Mouse (Mus musculus) left cerebral cortex, postnatal 36 days (tissue): ENCODE measurements at regions not wholly inside any gene's neighbourhood (a gene's known extent, or its start where the extent isn't known, plus 50 kb on each side); places are given as distances from the start of the nearest gene placed in this dataset.
"Not testable (repeated sequence)": the region's sequence is repeated elsewhere in the genome, so short reads cannot be mapped to it uniquely, and the experiment has no call there.

Experiments used
- DNase-seq, 2 experiments: peaks; one replicate each; pipeline ENCODE4 v3.0.0; 2021 to 2022; ENCODE audit warnings: low spot score in 2 of 2, mixed read lengths in 1 of 2
- intact Hi-C: fragments of 180-260 bp; cut with DNase I; formaldehyde crosslinking; loops from one replicate; pipeline ENCODE4 v1.15.1; 2025

DNA sequence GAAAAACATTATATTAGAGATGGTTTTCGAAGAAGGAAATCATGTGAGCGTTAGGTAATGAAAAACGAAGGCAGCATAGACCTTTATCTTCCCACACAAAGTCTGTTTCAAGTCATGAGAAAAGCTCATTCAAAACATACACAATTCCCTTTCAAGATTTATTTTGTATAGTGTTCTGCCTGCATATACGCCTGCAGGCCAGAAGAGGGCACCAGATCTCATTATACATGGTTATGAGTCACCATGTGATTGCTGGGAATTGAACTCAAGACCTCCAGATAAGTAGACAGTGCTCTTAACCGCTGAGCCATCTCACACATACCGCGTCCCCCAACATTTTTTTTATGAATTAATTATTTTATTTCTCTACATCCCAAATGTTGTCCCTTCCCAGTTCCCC lies 578.3 kb upstream of the Ccdc54 start:
- intact Hi-C loops, result no loop called here
- DNase-seq, result no peak

- DNase-seq, result no peak
- intact Hi-C loops, result no loop called here
Measured at GRCm38 (mm10) chr16:51160768-51161167, 569.8 kb upstream of the Ccdc54 start.

DNA sequence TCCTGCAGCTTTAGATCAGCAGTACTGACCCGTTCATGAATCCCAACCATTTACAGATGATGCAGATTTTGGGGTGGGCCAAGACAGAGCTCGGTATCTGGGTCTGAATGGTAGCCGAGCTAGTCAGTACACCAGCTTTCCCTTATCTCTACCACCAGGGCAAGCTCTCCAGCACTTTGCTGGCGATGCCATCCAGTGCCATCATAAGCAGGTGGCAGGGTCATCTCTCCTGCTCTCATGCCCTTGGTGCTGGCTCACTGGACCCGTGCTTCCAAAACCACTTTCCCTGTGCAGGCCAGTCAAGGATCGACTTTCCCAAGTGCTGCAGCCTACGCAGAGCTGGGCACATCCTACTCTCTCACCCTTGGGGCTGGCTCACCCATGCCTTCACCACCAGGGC lies 547.6 kb upstream of the Ccdc54 start:
- DNase-seq, result no peak
- intact Hi-C loops, result no loop called here

DNA sequence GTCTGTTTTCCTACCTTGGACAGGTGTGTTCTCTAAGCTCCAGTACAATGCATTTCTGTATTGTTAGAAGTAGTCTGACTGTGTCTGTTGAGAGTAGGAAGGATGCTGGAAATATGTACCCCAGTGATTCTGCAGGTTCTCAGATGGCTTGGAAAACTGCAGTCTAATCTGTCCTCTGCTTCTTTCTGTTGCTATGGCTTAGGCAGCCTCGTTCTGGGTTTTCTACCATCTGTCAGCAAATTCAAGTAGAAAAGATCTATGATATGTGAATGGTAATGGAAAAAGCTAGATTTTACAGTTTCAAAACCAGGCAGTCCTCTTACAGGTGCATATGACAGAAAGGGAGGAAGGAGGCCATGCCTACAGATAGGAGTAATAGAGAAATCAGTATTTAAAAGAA lies 528.9 kb upstream of the Ccdc54 start:
- peak in 1 of 2 experiments; percentile 17 for DNase-seq
- intact Hi-C loops, result no loop called here

DNA sequence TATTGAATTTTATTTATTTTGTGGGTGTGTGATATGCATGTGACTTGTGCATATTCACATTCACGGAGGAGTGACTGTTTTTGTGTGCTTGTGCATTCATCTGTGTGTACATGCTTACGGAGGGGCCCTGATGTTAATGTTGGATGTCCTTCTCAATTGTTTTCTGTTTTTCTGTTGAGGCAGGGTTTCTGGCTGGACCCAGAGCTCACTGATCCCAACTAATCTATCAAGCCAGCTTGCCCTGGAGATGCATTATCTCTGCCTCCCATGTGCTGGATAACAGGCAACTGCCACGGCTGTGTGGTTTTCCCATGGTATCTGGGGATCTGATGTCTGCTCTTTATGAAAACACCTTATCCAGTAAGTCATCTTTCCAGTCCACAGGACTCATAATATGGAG lies 527.4 kb upstream of the Ccdc54 start:
- intact Hi-C loops, result no loop called here
- no peak for DNase-seq

GRCm38 (mm10) chr16:51117836-51118235 lies 526.9 kb upstream of the Ccdc54 start:
- intact Hi-C loops, result no loop called here
- no peak for DNase-seq

- DNase-seq, result no peak
- intact Hi-C loops, result no loop called here
Measured at GRCm38 (mm10) chr16:51109864-51110263, 518.9 kb upstream of the Ccdc54 start.

DNA sequence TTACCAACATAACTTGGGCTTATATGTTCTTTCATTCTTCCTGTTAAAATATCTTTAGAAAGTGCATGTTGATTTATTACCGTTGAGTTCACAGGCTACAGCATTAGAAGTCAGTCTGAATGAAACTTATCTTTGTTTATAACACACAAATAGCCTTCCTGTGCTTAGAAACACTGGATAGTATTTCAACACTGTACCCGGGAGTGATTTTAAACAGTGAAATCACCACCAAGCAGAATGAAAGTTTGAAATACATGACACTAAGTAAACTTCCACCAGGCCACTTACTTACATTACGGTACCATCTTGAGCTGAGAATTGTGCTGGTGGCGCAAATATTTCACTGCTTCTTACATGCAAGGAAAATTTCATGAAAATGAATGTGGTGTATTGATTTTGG lies 516.5 kb upstream of the Ccdc54 start:
- intact Hi-C loops, result no loop called here

DNA sequence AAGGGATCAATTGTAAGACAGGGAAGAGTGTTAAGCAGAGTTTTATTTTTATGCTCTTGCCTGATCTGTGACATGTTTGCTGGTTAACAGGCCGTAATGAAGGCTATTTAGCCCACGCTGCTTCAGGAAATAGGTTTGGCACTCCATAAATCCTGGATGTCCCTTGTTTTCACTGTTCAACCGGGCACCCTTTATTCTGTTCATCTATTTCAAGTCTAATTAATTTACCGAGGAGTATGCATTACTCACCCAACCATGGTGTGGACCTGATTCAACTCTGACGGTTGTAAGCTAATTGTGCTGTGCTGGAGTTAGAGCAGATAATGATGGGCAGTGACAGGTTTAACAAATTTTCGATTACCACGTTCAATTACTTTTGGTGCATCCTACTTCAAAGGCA lies 495.6 kb upstream of the Ccdc54 start:
- intact Hi-C loops, result no loop called here
- no peak for DNase-seq

More for the DNA sequence above, 516.5 kb upstream of the Ccdc54 start:
- DNase-seq, result no peak

GRCm38 (mm10) chr16:51080146-51080545 lies 489.2 kb upstream of the Ccdc54 start:
- no peak for DNase-seq
- intact Hi-C loops, result no loop called here

DNA sequence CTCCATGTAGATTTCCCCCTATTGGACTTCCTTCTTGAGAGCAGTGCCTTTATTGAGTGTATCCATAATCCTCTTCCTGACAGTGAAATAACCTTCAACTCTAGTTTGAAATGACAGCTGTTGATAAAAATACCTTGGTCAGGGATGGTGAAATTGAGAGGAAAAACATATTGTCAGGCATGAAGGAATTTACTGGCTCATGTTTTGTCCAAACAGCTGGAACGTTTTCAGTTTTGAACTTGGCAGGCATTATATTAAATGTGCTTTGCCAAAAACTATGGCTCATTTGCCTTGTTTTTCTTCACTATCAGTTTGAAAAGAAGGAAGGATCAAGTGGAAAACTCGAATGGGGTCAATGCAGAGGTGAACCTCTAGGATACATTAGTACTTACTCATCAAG lies 457.7 kb upstream of the Ccdc54 start:
- no peak for DNase-seq
- intact Hi-C loops, result no loop called here

DNA sequence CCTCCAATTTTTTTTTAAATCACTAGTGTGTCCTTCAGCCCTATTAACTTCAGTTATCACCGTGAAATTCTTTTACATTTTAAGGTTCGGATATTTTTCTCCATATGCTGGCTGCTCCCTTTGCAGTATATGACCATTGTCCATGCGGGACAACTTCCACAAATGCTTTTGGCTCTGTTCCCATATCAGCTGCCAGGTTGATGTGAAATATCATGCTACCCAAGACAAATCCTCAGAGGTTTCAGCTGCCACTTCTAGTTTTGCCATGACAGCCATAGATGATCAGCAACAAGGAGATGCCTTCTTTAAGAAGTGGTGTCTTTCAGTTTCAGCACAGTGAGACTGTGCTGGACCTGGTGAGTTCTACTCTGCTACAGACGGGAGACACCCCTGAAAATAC lies 457.2 kb upstream of the Ccdc54 start:
- intact Hi-C loops, result no loop called here
- DNase-seq, result no peak

GRCm38 (mm10) chr16:51041311-51041710 lies 450.4 kb upstream of the Ccdc54 start:
- intact Hi-C loops, result no loop called here
- no peak for DNase-seq

GRCm38 (mm10) chr16:51002876-51003275 lies 411.9 kb upstream of the Ccdc54 start:
- intact Hi-C loops, result no loop called here
- no peak for DNase-seq

- DNase-seq, result no peak
- intact Hi-C loops, result no loop called here
Measured at GRCm38 (mm10) chr16:50964395-50964794, 373.4 kb upstream of the Ccdc54 start.

DNA sequence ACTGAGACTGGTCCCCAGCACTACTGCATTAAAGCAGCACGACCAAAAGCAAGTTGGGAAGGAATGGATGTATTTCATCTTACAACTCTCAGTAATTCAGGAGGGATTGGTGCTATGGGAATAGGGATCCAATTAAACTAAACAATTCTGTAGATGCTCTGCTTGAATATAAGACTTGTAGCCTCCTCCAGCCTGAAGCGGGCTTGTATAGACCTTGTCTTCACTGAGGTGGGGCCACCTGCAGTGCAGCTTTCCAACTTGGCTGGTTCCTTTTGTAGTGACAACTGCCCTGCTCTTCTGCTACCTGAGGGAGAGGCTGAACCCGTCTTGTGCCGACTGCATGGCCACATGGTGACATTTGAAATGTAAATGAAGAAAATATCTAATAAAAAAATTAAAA lies 353.1 kb upstream of the Ccdc54 start:
- DNase-seq, result no peak
- intact Hi-C loops, result no loop called here

DNA sequence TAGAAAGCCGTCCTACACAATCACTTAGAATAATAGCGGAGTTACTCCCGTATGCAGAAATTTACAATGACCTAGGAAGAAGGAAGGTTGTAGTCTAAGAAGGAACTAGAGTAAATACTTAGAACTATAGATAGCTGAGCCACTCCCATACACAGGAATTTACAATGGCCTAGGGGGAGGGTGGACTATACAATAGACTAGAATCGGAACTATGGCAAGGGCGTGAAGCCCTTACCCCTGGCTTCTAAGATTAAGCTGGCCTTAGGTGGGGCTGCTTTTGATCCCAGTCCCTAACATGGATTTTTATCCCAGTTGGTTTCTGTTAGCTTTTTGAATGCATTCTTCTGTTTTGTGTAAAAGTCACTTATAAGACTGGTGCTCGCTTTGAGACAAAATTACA lies 352.6 kb upstream of the Ccdc54 start:
- intact Hi-C loops, DNase-seq: not testable (repeated sequence)

- intact Hi-C loops, result no loop called here
- no peak for DNase-seq
Measured at GRCm38 (mm10) chr16:50942291-50942690, 351.3 kb upstream of the Ccdc54 start.

- DNase-seq, result no peak
- intact Hi-C loops, result no loop called here
Measured at GRCm38 (mm10) chr16:50939316-50939715, 348.4 kb upstream of the Ccdc54 start.

DNA sequence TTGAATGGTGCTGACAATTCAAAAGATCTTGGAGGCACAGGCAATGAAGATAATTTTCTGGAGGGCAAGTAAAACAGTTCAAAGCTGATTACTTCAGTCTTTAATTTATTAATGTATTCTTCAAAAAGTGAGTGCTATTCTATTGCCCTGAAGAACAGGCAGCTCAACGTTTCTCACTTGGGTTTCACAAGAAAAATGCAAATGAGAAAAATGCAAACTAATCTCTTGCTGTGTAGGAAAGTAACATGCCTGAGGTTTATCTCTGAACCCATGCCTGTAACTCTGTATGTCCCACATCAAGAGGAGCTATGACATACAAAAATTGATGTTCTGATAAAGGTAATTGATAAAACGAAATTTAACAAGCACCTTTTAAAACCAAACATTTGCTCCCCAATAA lies 316.8 kb upstream of the Ccdc54 start:
- DNase-seq, result no peak
- intact Hi-C loops, result no loop called here

- no peak for DNase-seq
- intact Hi-C loops, result no loop called here
Measured at GRCm38 (mm10) chr16:50899151-50899550, 308.2 kb upstream of the Ccdc54 start.

- intact Hi-C loops, result no loop called here
Measured at GRCm38 (mm10) chr16:50877926-50878325, 287.0 kb upstream of the Ccdc54 start.

DNA sequence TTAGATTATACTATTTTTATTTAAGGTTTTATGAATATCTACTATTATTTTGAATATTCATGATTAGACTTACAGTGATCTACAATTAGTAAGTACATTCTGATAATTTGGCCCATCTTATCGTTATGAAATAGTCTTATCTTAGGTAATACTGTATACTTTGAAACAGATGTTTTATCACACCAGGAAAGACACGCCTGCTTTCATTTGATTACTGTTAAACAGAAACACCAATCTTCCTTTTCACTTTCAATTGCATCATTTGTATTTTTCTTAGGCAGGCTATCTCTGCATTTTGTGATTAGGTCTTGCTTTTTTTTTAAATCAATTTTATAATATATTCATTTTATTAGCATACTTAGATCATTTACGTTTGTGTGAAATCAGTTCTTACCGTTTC lies 280.4 kb upstream of the Ccdc54 start:
- intact Hi-C loops, result no loop called here
- DNase-seq, result no peak

More at GRCm38 (mm10) chr16:50877926-50878325, 287.0 kb upstream of the Ccdc54 start:
- DNase-seq, result no peak
